Mouse (Mus musculus): ENCODE data around the gene 1700042G07Rik.

Gene 1700042G07Rik

GRCm38 (mm10) chr4:116162142-116162541, 11.0 kb upstream of the 1700042G07Rik start:
- no peak for ATAC-seq (ENCODE audit: low TSS enrichment)

- ATAC-seq (ENCODE audit: low TSS enrichment), result no peak
These were observed 8.2 kb upstream of the 1700042G07Rik start for GRCm38 (mm10) chr4:116164759-116165554.

GRCm38 (mm10) chr4:116165708-116166407, 7.3 kb upstream of the 1700042G07Rik start:
- no peak for ATAC-seq (ENCODE audit: low TSS enrichment)

DNA sequence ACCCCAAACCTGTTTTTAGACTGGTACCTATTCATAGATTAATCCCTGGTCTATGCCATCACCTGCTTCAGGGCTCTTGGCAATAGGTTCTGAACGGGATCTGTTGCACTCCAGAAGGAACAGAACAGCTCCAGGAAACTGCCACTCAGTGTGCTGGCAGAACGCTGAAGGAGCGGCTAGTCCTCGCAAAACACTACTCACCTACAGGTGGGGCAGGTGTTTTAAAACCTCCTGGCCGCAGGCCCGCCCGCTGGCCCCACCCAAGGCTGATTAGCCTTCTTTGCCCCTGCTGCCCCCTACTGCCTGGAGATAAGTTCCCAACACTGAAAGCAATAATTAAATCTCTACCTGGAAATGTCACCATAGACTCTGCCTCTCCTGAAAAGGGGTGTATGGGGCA, 5.8 kb upstream of the 1700042G07Rik start, which contains the start of gene Tspan1:
Tspan1 (minus strand) TSS at position 198 of the 400 bp plus-strand sequence.
- ATAC-seq (ENCODE audit: low TSS enrichment), result no peak

- peak; percentile 66 for ATAC-seq (ENCODE audit: low TSS enrichment)
These were observed 4.4 kb upstream of the 1700042G07Rik start for GRCm38 (mm10) chr4:116168617-116169352.

- ATAC-seq (ENCODE audit: low TSS enrichment), result no peak
These were observed 3.9 kb upstream of the 1700042G07Rik start for GRCm38 (mm10) chr4:116169353-116169672.

GRCm38 (mm10) chr4:116173752-116174151, 580 bp downstream of the 1700042G07Rik start:
- ATAC-seq (ENCODE audit: low TSS enrichment), result no peak

DNA sequence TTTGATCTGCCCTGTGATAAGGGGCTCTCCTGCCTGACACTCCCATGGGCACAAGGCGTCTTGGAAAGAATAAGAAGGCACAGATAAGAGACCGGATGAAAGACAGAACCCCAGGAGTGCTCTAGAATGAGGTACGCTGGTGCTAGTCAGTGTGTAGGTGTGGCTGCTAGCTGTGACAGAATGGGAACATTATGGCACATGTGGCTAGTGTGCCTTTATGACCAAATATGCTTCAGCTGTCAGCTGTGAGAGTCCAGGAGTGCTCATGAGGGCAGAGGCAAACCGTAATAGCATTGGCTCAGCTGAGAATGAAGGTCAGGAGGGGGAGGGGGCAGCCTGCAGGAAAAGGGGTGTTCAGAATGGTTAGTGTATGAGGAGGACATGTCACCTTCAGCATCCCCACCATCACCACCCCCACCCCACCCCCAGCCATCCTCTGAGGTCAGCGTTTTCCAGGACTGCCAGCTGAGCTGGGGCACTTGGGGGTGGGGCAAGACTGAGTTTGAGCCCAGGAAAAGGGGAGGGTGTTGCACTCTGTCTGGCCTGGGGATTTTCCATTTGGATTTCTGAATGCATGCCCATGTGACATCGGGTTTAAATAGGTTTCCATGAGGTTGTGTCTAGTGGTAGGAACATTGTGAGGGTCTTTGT, 1.4 kb downstream of the 1700042G07Rik start:
- ATAC-seq (ENCODE audit: low TSS enrichment), result peak; percentile 26; the same call in 1 of the 2 replicates

DNA sequence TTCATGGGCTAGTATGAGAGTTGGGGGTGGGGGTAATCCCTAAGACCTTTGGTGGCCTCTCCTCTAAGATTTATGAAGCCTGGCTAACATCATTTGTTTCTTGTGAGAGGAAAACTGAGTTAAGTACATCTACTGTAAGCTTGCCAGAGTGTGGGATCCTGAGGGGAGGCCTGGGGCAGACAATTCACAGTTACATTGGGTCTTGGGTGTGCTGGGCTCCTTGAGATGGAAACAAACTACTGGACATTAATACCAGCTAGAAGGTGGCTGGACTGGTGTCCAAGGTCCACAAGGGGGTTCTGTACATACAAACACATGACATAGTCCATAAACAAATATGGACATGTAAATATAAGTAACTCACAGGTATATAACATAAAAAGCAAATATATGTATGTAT, 2.0 kb downstream of the 1700042G07Rik start:
- ATAC-seq (ENCODE audit: low TSS enrichment), result no peak

DNA sequence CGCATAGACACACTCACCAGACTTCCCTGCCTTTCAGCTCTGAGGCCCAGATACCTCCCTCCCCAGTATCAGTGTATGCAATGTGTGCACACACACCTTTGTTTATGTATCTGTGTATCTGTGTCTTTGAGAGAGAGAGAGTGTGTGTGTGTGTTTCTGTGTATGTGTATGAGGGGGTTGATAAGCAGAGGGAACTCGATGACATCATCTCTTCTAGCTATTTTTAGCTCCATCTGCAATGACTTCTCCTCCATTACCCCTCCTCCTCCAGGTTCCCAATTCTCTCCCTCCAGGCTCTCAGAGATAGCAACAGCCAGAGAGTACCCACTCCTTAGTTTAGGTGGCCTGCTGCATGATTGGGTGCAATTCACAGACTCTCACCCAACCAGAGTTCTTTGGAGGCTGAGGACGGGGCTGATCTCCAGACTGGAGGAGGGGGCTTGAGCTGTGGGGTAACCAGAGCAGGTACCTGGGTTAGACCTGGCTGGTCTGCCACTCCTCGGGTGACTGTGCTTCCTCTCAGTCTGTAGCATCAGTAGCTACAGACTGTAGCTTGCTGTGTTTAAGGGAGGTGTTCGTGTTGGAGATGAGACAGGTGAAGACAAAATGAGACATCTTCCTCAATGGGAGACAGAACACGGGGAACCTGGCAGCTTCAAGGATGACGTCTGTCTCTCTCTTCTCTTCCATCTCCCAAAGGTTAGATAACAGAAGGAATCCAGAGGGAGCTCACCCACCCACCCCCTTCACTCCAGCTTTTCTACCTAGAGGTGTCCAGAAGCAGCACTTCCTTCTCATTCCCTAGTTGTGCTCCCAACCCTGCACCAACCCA, 2.8 kb downstream of the 1700042G07Rik start:
- peak; percentile 77 for ATAC-seq (ENCODE audit: low TSS enrichment)

GRCm38 (mm10) chr4:116176543-116176988, 3.4 kb downstream of the 1700042G07Rik start:
- ATAC-seq (ENCODE audit: low TSS enrichment), result peak; percentile 58

GRCm38 (mm10) chr4:116177140-116177539, 4.0 kb downstream of the 1700042G07Rik start:
- ATAC-seq (ENCODE audit: low TSS enrichment), result no peak

GRCm38 (mm10) chr4:116182079-116182478, 8.9 kb downstream of the 1700042G07Rik start:
- no peak for ATAC-seq (ENCODE audit: low TSS enrichment)

DNA sequence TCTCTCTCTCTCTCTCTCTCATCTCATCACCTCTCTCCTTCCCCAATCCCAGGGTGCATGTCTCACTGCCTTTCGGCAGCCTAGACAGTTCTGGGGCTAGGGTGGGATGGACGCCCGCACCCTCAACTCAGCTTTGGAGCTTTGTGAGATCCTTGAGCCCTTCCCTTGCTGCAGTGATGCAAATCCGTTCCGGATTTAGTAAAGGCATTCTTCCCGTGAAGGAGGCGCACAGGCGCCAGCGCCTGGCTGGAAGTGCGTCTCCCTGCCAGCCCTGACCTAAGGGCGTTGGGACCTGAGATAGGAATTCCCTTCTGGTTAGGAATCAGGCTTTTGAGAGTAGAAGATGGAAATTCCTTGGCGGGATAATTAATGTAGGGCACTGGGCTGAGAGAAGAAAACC, 9.6 kb downstream of the 1700042G07Rik start:
- peak; percentile 84 for ATAC-seq (ENCODE audit: low TSS enrichment)

DNA sequence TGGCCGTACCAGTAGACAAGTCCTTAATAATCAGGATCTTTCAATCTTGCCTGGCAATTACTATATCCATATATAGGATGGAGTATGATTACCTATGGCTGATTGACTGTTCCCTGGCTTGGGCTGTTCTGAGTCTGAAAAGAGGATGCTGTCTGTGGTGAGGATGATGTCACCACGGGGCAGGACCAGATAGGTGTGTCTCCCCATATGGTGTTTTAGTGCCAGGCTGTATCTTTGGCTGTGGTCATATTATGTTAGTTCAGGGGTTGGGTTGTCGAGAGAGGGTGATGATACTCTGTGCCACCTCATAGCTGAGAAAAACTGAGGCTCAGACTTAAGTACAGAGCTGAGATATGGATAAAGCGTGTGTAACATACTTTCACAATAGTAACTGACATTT, 11.9 kb downstream of the 1700042G07Rik start:
- no peak for ATAC-seq (ENCODE audit: low TSS enrichment)

DNA sequence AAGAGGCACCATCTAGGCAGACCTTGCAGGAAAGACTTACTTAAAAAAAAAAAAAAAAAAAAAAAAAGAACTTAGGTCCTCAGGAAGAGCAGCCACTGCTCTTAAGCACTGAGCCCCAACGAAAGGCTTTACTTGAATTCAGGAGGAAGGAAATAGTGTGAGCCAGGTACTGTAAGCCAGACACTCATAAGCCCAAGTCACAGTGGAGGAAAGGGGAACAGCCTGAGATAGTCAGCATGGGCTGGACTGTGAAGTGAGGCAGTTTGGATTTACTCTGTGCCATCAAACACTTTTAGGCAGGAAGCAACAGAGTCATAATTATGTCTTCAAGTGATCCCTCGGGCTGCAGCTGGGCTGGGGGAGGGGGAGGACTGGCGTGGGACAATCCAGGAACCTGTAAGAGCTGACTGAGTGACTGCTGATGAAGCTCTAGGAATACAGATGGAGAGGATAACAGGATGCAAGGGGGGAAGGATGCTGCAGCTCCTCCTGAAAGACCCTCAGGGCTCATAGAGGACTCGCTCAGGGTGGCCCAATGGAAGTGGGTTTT, 19.2 kb downstream of the 1700042G07Rik start:
- no peak for ATAC-seq (ENCODE audit: low TSS enrichment)

DNA sequence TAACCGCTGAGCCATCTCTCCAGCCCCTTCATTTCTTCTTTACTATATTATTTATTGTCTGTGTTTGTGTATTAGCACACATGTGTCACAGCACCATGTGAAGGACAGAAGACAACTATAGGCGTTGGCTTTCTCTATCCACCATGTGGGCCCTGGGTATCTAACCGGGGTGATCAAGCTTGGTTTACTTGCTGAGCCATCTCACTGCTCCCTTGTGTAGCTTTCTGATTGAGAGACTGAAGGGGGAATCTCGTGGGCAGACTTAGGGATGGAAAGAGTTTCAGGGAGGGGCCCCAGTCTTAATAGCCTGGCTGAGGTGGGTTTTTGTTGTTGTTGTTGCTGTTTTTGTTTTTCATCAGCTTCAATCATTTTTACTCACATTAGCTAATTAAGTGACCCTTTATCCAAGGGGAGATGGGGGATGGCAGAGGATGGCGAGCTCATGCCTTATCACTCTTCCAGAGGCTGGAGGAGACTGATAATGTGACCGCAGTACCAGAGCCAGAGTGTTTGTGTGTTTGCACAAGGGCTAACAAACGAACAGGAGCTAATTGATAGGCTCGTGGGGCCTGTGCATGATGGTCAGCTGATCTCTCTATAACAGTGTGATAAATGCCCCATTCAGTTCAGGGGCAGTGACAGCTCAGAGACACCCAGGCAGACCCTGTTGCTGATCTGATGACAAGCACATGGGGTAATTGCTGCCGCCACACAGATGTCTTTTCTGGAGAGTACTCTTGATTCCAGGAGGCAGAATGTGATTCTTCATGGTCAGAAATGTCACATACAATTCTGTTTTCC, 20.6 kb downstream of the 1700042G07Rik start:
- ATAC-seq (ENCODE audit: low TSS enrichment), result no peak; the same call in 1 of the 2 replicates

- ATAC-seq (ENCODE audit: low TSS enrichment), result no peak
These were observed 25.2 kb downstream of the 1700042G07Rik start for GRCm38 (mm10) chr4:116198422-116198821.

GRCm38 (mm10) chr4:116204422-116204821, 31.2 kb downstream of the 1700042G07Rik start:
- no peak for ATAC-seq (ENCODE audit: low TSS enrichment)

- ATAC-seq (ENCODE audit: low TSS enrichment), result no peak
These were observed 33.4 kb downstream of the 1700042G07Rik start for GRCm38 (mm10) chr4:116206531-116206930.
